Mouse (Mus musculus) monocyte, adult 5-6 weeks (primary cell): Measurements from ENCODE around the gene Foxp1. TPM values are rescaled to one million over a fixed set of nuclear protein-coding genes. Genes with fewer than 3 reads are reported as not detected.

Experiments
- ATAC-seq: fragments of 153-309, 156-312 bp; replicated peaks from 2 replicates; pipeline ENCODE4 v1.8.0; 2017; ENCODE audit warnings: mild to moderate bottlenecking; ENCODE audit not compliant: low TSS enrichment, insufficient number of reproducible peaks, severe bottlenecking, poor library complexity, low FRiP score
- total RNA-seq: library from RNA; stranded (forward); fragments of 200-1000, 200-491, 200-594 nt; gene quantifications from 3 replicates; pipeline ENCODE4 v1.2.3, GENCODE M21; 2017

Gene Foxp1
- total RNA-seq, 1 experiment from 2014 or later, result 75.1 TPM

DNA sequence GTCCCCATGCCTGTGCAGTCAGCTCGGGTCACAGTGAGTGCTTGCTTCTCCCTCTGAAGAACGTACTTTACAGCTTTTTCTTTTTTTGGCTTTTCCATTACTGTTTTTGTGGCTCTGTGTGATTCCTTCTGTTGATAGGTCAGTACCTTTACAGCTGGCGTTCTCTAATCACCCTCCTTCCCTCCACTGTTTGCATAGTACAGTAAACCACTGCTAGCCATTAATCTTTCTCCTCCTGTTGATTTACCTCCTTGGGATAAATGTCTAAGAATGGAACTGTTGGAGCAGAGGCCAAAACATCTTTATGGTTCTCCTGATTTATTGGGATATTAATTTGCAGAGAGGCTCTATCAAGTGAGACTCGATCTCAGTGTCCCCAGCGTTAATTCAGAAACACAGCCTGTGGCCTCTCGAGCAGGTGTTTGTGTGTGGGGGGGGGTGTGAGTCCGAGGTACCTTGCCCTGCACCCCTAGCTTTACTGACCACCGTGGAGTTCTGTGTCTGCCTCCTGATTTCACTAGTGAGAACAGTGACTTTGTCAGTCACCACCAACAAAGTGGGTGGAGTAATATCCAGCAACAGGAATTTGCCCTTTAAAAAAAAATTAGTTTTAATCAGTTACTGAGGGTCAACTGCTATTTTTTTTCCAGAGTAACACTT, 590.5 kb downstream of the Foxp1 start:
- ATAC-seq, result no peak

DNA sequence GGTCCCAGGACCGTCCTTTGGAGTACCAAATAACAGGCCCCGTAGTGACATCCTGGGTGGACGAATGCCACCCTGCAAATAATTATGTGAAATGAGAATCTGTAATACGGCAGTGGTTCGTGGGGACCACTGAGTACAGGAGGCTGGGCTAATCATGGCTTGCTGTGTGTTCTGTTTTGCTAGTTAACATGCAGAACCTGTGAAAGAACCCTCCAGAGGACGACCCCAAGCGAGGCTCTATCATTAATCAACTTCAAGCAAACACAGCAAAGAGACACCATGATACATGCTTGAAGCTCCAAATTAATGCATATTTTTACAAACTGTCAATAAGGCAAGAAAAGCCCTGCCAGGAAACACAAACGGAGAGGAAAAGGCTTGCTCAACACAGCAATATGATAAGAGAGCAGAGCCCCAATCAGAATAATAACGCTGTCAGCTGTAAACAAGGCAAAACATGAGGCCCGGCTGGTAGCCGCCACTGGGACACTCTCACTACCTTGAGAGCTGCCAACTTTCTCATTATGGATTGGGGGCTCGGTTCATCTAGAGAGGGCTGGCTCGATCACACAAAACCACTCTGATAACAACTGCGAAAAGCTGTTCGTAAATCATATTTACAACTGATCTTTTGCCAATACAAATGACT, 591.7 kb downstream of the Foxp1 start:
- no peak for ATAC-seq

DNA sequence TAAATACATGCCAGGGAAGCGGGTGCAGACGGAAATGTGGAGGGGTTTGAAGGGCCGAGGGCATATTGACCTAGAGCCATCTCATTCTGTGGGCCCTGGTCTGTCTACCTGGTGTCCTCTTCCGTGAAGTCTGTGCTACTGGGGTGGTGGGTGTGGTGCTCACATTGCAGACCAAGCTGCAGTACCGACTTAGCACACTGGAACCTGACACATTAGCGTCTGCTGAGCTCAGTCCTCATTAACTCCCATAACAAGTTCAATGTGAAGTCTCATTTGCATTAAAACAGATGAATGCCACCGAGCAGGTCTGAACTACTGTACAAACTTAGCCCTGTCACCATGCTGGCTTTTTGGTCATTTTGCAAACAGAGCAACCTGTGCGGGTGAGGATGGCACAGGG, 594.2 kb downstream of the Foxp1 start:
- no peak for ATAC-seq

DNA sequence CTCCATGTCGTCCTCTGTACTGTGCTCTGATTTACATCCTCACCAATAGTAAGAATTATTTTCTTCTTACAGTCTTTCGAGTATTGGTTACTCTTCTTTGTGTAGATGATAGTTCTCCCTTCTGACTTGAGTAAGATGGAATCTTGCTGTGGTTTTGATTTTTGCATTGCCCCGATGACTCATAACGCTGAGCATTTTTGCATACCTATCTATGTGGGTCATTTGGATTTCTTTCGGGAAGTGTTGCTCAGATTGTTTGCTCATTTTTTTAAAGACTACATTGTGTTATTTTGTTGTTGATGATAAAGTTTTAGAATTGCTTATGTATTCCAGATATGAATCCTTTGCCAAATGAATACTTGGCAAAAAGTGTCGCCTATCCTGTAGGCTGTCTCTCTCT, 621.3 kb downstream of the Foxp1 start:
- no peak for ATAC-seq

DNA sequence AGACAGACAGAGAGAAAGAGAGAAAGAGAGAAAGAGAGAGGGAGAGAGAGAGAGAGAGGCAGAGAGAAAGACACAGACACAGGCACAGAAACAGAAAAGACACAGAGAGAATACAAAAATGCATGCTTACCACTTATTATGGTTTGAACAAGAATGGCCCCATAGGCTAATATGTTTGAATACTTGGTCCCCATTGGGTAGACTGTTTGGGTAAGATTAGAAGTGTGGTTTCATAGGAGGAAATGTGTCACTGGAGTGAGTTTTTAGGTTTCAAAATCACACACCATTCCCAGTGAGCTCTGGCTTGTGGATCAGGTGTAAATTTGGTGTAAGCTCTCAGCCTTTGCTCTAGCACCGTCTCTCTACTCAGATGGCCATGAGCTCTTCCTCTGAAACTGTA, 644.3 kb downstream of the Foxp1 start:
- no peak for ATAC-seq

DNA sequence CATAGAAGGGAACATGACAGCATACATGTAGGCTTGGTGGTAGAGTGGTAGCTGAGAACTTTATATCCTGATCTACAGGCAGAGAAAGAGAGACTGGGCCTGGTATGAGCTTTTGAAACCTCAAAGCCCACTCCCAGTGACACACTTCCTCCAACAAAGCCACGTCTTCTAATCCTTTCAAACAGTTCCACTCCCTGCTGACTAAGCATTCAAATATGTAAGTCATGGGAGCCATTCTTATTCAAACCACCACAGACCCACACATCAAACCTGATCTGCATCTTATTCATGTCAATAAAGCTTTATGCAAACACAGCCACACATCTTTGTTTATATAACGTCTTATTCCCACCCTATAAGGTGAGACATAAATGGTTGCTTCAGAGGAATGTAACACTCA, 646.1 kb downstream of the Foxp1 start:
- ATAC-seq, result no peak

Other genes with a start within 250 kb of the Foxp1 start
- gene Eif4e3, start 144.1 kb upstream of the Foxp1 start, total RNA-seq, result 23.3 to 33.9 TPM (median 30.5 TPM) in 3 replicates
- gene Gm20696, start 144.1 kb upstream of the Foxp1 start, total RNA-seq, result 12.8 to 26.5 TPM (median 21.5 TPM) in 3 replicates
- gene Gpr27, start 170.0 kb upstream of the Foxp1 start, total RNA-seq, result not detected in 3 replicates
- not detected in 3 replicates for gene Prok2, start 203.7 kb upstream of the Foxp1 start, total RNA-seq